Mouse (Mus musculus): Measurements from ENCODE around the gene Epb41l4b.

GRCm38 (mm10) chr4:57141908-57142361, 1.3 kb downstream of the Epb41l4b start:
- no peak for TF ChIP-seq CTCF (IDR thresholded peaks at IDR 0.05; ENCODE audit: borderline replicate concordance, extremely low read depth, insufficient read depth, insufficient read length)
- TF ChIP-seq POLR2A (IDR thresholded peaks at IDR 0.05; ENCODE audit: borderline replicate concordance, extremely low read depth, insufficient read depth, insufficient read length, poor library complexity, severe bottlenecking) = no peak

All from brain, embryonic 14.5 days (tissue).